Comparison of ENCODE assay signal across 20 mouse cellular contexts in the genomic region with DNA sequence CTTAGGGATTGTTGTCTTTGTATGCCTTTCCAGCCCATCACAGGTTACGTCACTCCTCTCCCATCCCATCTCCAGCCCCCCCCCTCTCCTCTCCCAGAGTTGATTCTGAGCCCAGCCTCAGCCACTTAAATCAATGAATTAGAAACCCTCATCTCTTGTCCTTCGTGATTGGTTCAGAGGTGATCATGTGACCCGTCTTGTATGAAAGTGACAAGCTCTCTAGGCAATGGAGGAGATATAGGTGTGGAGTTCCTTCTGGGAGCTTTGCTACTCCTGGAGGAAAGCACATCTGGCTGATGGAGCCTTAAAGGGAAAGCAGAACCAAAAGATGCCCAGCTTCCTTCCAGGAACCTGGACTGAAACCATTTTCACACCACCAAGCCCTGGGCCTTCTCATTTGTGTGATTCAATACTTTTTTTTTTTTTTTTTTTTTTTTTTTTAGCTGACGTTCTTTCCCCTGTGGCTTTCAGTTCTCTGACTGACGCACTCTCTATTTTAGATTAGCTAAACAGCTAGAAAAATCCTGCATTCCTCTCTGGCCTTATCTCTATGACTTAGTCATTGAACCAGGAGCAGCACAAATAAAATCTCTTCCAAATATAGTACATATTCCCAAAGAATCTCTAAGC.
DNase-seq lines count a peak whose midpoint lies in the region; ATAC-seq and TF ChIP-seq lines count a peak whose summit lies in the region.
"Had no signal": no experiment of that assay in that cellular context is flagged by ENCODE, and none has a peak within 500 bp of the region (broad histone marks: within the 10 kb centered on the region; RNA-seq: fewer than 3 reads in every experiment).

No protein-coding gene starts in this region.

- H3K36me3 ChIP-seq in CH12.LX (replicated peaks in 1 of 2; ENCODE audit: control insufficient read depth in 1 of 2, insufficient read depth in 1 of 2, low read length in 1 of 2), result no peaks in the 10 kb centered on the region
- no peaks in the 10 kb centered on the region for H3K36me3 ChIP-seq in myocyte (ENCODE audit: control insufficient read depth, insufficient read depth)
- no peaks in the 10 kb centered on the region for H3K36me3 ChIP-seq in hindbrain, embryonic 16.5 days (ENCODE audit: control insufficient read depth, insufficient read depth, low read length)
- no peaks in the 10 kb centered on the region for H3K36me3 ChIP-seq in liver, embryonic 11.5 days (ENCODE audit: control insufficient read depth, insufficient read depth, low read length)
- H3K36me3 ChIP-seq: embryonic facial prominence, embryonic 10.5 days; embryonic facial prominence, embryonic 13.5 days; forebrain, embryonic 12.5 days; forebrain, embryonic 15.5 days; G1E; intestine, embryonic 15.5 days had no signal

- ATAC-seq in hindbrain, embryonic 16.5 days, result no peak
- ATAC-seq in liver, embryonic 11.5 days (replicated peaks; ENCODE audit: low FRiP score), result no peak
- ATAC-seq: forebrain, embryonic 15.5 days; intestine, embryonic 15.5 days had no signal

- H3K79me2 ChIP-seq in CH12.LX (replicated peaks; ENCODE audit: control insufficient read depth, extremely low read depth, insufficient read depth, poor library complexity, severe bottlenecking) (no peaks in the 10 kb centered on the region), myocyte (ENCODE audit: control insufficient read depth, insufficient read depth) (no peaks in the 10 kb centered on the region)

- H3K4me3 ChIP-seq in CH12.LX (replicated peaks in 1 of 3; ENCODE audit: low read depth in 2 of 3, low read length in 2 of 3, poor library complexity in 1 of 3) (no peak overlapping the region), myocyte (no peak overlapping the region)
- no peak overlapping the region for H3K4me3 ChIP-seq in hindbrain, embryonic 16.5 days (ENCODE audit: low read length)
- H3K4me3 ChIP-seq in liver, embryonic 11.5 days (ENCODE audit: low read depth, low read length), result no peak overlapping the region
- H3K4me3 ChIP-seq: embryonic facial prominence, embryonic 10.5 days; embryonic facial prominence, embryonic 13.5 days; erythroblast, embryonic 14.5 days; forebrain, embryonic 12.5 days; forebrain, embryonic 15.5 days; intestine, embryonic 15.5 days had no signal

- H3K27me3 ChIP-seq in CH12.LX (replicated peaks), result no peaks in the 10 kb centered on the region
- H3K27me3 ChIP-seq in myocyte (ENCODE audit: control insufficient read depth, insufficient read depth, insufficient read length), result peaks cover 3% of the 10 kb centered on the region
- no peaks in the 10 kb centered on the region for H3K27me3 ChIP-seq in hindbrain, embryonic 16.5 days (replicated peaks; ENCODE audit: control insufficient read depth, insufficient read depth, low read length)
- H3K27me3 ChIP-seq in liver, embryonic 11.5 days (replicated peaks; ENCODE audit: control insufficient read depth, insufficient read depth, low read length), result no peaks in the 10 kb centered on the region
- H3K27me3 ChIP-seq: embryonic facial prominence, embryonic 13.5 days; forebrain, embryonic 12.5 days; forebrain, embryonic 15.5 days; intestine, embryonic 15.5 days had no signal

- dilution Hi-C loops in CH12.LX (cut with MboI; ENCODE audit: extremely low pct_ligation_motif_present, extremely low pct_unique_long_range_greater_than_20kb, low sequenced_read_pairs), result no loop called here

- in situ Hi-C loops in CH12.LX (cut with MboI; ENCODE audit: low pct_ligation_motif_present, low pct_unique_long_range_greater_than_20kb, low sequenced_read_pairs), result no loop called here

- WGBS in hindbrain, embryonic 16.5 days, result 87% methylated on average over 5 of the region's 5 CpGs
- WGBS in liver, embryonic 11.5 days, result 71% methylated on average over 5 of the region's 5 CpGs

- peak; percentile 48 for DNase-seq in CH12.LX (ENCODE audit: extremely low read depth)
- peak; percentile 21 for DNase-seq in R1 (ENCODE audit: low read depth, low spot score)
- DNase-seq in induced T-regulatory cell, adult 2 months (ENCODE audit: low read depth), result peak; percentile 21
- DNase-seq in liver, embryonic 11.5 days (ENCODE audit: low spot score), result no peak
- DNase-seq in left cerebral cortex, postnatal 36 days (ENCODE audit: low spot score in 2 of 2), result no peak
- DNase-seq: embryo, embryonic 11 days; gastrocnemius, postnatal 10 days; gastrocnemius, postnatal 36 days; kidney, adult 11 months had no signal

- no peak overlapping the region for H3K27ac ChIP-seq in CH12.LX (ENCODE audit: insufficient read depth, low read depth)
- H3K27ac ChIP-seq in hindbrain, embryonic 16.5 days (ENCODE audit: low read depth, low read length), result no peak overlapping the region
- H3K27ac ChIP-seq in liver, embryonic 11.5 days (ENCODE audit: low read depth, low read length), result no peak overlapping the region
- H3K27ac ChIP-seq: embryonic facial prominence, embryonic 10.5 days; embryonic facial prominence, embryonic 13.5 days; forebrain, embryonic 12.5 days; forebrain, embryonic 15.5 days; hindbrain, embryonic 14.5 days; intestine, embryonic 15.5 days had no signal

- intact Hi-C loops in left cerebral cortex, postnatal 36 days (cut with DNase I), result no loop called here

- peaks cover 2% of the 10 kb centered on the region for H3K9me3 ChIP-seq in CH12.LX (replicated peaks; ENCODE audit: low read length)
- H3K9me3 ChIP-seq in hindbrain, embryonic 16.5 days (ENCODE audit: control insufficient read depth, low read length), result no peaks in the 10 kb centered on the region
- no peaks in the 10 kb centered on the region for H3K9me3 ChIP-seq in liver, embryonic 11.5 days (ENCODE audit: control insufficient read depth, low read length)
- H3K9me3 ChIP-seq: embryonic facial prominence, embryonic 13.5 days; forebrain, embryonic 12.5 days; forebrain, embryonic 15.5 days; intestine, embryonic 15.5 days had no signal

- TF ChIP-seq POLR2A in CH12.LX (IDR thresholded peaks at IDR 0.05; ENCODE audit: low read depth, low read length) (no peak), myocyte (IDR thresholded peaks at IDR 0.05; ENCODE audit: insufficient read length, low read depth) (no peak)

- no peak for TF ChIP-seq CTCF in CH12.LX (conservative IDR thresholded peaks at IDR 0.05 in 1 of 2, IDR thresholded peaks at IDR 0.05 in 1 of 2; ENCODE audit: low read depth in 2 of 2, low read length in 2 of 2)

- no peak; the same call in 1 of the 2 replicates for TF ChIP-seq RAD21 in CH12.LX (IDR thresholded peaks at IDR 0.05; ENCODE audit: low read depth, low read length)

- no peak overlapping the region for H3K9ac ChIP-seq in CH12.LX (ENCODE audit: insufficient read depth, low read depth)
- H3K9ac ChIP-seq in hindbrain, embryonic 16.5 days (ENCODE audit: low read depth, low read length), result no peak overlapping the region
- H3K9ac ChIP-seq in liver, embryonic 11.5 days (ENCODE audit: low read depth, low read length), result no peak overlapping the region
- H3K9ac ChIP-seq: embryonic facial prominence, embryonic 13.5 days; forebrain, embryonic 12.5 days; forebrain, embryonic 15.5 days; hindbrain, embryonic 14.5 days; intestine, embryonic 15.5 days had no signal

- no peak overlapping the region; the same call in 1 of the 2 replicates for H3K4me2 ChIP-seq in CH12.LX (ENCODE audit: insufficient read depth, low read depth, poor library complexity, severe bottlenecking)
- no peak overlapping the region for H3K4me2 ChIP-seq in myocyte (ENCODE audit: low read depth)
- H3K4me2 ChIP-seq in hindbrain, embryonic 16.5 days (ENCODE audit: low read length), result no peak overlapping the region
- no peak overlapping the region for H3K4me2 ChIP-seq in liver, embryonic 11.5 days
- H3K4me2 ChIP-seq: embryonic facial prominence, embryonic 13.5 days; forebrain, embryonic 12.5 days; forebrain, embryonic 15.5 days; heart, embryonic 11.5 days; hindbrain, embryonic 14.5 days; intestine, embryonic 15.5 days had no signal

- peak; percentile 84 for TF ChIP-seq EP300 in CH12.LX (IDR thresholded peaks at IDR 0.05; ENCODE audit: low read length)

- H3K4me1 ChIP-seq in CH12.LX (ENCODE audit: control insufficient read depth in 1 of 2, insufficient read depth in 2 of 2), result peaks cover 4 to 17% of the 10 kb centered on the region in 2 experiments; a peak in 3 of 4 replicates
- H3K4me1 ChIP-seq in hindbrain, embryonic 16.5 days (ENCODE audit: control insufficient read depth, insufficient read depth, low read depth, low read length), result no peaks in the 10 kb centered on the region
- H3K4me1 ChIP-seq in liver, embryonic 11.5 days (replicated peaks; ENCODE audit: control insufficient read depth, insufficient read depth, low read length), result no peaks in the 10 kb centered on the region
- H3K4me1 ChIP-seq: embryonic facial prominence, embryonic 10.5 days; embryonic facial prominence, embryonic 13.5 days; forebrain, embryonic 12.5 days; forebrain, embryonic 15.5 days; intestine, embryonic 15.5 days had no signal

- H3ac ChIP-seq in myocyte (ENCODE audit: control insufficient read depth, insufficient read length), result no peak overlapping the region

TF ChIP-seq in CH12.LX, 34 proteins besides CTCF, POLR2A, EP300 and RAD21 (continues in another document):
- peak; percentile 48; the same call in 1 of the 2 replicates for TF ChIP-seq SIN3A (IDR thresholded peaks at IDR 0.05; ENCODE audit: low read length)
- TF ChIP-seq RCOR1 (conservative IDR thresholded peaks at IDR 0.05; ENCODE audit: low read depth, low read length), result 0 out of 2 replicates have a peak, but pooled peaks have one; percentile 45
- peak; percentile 99 for TF ChIP-seq ZNF384 (IDR thresholded peaks at IDR 0.05; ENCODE audit: low read depth, low read length)
- peak; percentile 72; the same call in 1 of the 2 replicates for TF ChIP-seq MEF2A (IDR thresholded peaks at IDR 0.05; ENCODE audit: borderline replicate concordance, low read depth, low read length)
- TF ChIP-seq UBTF (IDR thresholded peaks at IDR 0.05; ENCODE audit: low read depth, low read length), result no peak
- peak; percentile 76 for TF ChIP-seq USF2 (conservative IDR thresholded peaks at IDR 0.05; ENCODE audit: low read depth, low read length)
- no peak for TF ChIP-seq KAT2A (IDR thresholded peaks at IDR 0.05; ENCODE audit: insufficient replicate concordance, low read length)

TF ChIP-seq in myocyte, 11 proteins besides CTCF, POLR2A, EP300 and RAD21:
- TF ChIP-seq USF1 (IDR thresholded peaks at IDR 0.05; ENCODE audit: low read depth) (peak; percentile 46), POLR2AphosphoS2 (IDR thresholded peaks at IDR 0.05; ENCODE audit: insufficient read length, low read depth) (no peak)

Comparison
In these comparisons a context has a peak if more than half of its experiments do, and no peak if none do; other contexts are left out.
1. DNase-seq: peak in CH12.LX (single experiment), R1 (single experiment) and induced T-regulatory cell, adult 2 months (single experiment); none in liver, embryonic 11.5 days (single experiment) and left cerebral cortex, postnatal 36 days (0 of 2).